Mouse (Mus musculus) heart, postnatal 0 days (tissue): Measurements from ENCODE around the gene Zfp831.

ENCODE experiments used
- CTCF ChIP-seq: IDR thresholded peaks from 2 replicates; pipeline ENCODE4 v1.5.1; 2016; ENCODE audit warnings: antibody characterized with exemption, control low read depth, low read depth
- EP300 ChIP-seq: IDR thresholded peaks from 2 replicates; pipeline ENCODE4 v1.6.1; 2016; ENCODE audit warnings: antibody characterized with exemption, low read depth

- TF ChIP-seq CTCF (no peak), EP300 (no peak)
Observed at GRCm38 (mm10) chr2:174748381-174748780, 105.0 kb downstream of the Zfp831 start.
